Mouse (Mus musculus) erythroblast, embryonic 14.5 days (primary cell): ENCODE measurements around the gene Emd. TPM values are rescaled to one million over a fixed set of nuclear protein-coding genes. Genes with fewer than 3 reads are reported as not detected.
"Not testable (repeated sequence)": the region's sequence is repeated elsewhere in the genome, so short reads cannot be mapped to it uniquely, and the experiment has no call there.

Experiments used
- H3K27me3 ChIP-seq: 2 replicates; pipeline ENCODE4 v1.6.1; 2012; ENCODE audit warnings: inconsistent platforms; ENCODE audit not compliant: control insufficient read depth
- H3K36me3 ChIP-seq: 2 replicates; pipeline ENCODE4 v1.6.1; 2012; ENCODE audit warnings: mild to moderate bottlenecking, inconsistent platforms; ENCODE audit not compliant: control insufficient read depth
- H3K4me1 ChIP-seq: 2 replicates; pipeline ENCODE4 v1.6.1; 2012; ENCODE audit warnings: inconsistent platforms; ENCODE audit not compliant: control insufficient read depth
- H3K4me3 ChIP-seq: replicated peaks from 2 replicates; pipeline ENCODE3; 2012; ENCODE audit warnings: moderate library complexity, mild to moderate bottlenecking, inconsistent platforms
- H3K9me3 ChIP-seq: 2 replicates; pipeline ENCODE4 v1.6.1; 2012; ENCODE audit warnings: low read length, inconsistent platforms, mixed read lengths; ENCODE audit not compliant: control insufficient read depth
- GATA1 ChIP-seq: IDR thresholded peaks from 2 replicates; pipeline ENCODE4 v1.6.1; 2012; ENCODE audit warnings: low read length, inconsistent platforms, mixed read lengths
- TAL1 ChIP-seq: IDR thresholded peaks from 3 replicates; pipeline ENCODE4 v1.6.1; 2012; ENCODE audit warnings: low read length, inconsistent platforms, mixed read lengths
- polyA plus RNA-seq: library from polyadenylated mRNA; stranded (reverse); fragments of >175 nt; gene quantifications from 2 replicates; pipeline ENCODE4 v1.2.3, GENCODE M21; 2012

Gene Emd
- polyA plus RNA-seq, result 2.0 and 2.5 TPM in 2 replicates

DNA sequence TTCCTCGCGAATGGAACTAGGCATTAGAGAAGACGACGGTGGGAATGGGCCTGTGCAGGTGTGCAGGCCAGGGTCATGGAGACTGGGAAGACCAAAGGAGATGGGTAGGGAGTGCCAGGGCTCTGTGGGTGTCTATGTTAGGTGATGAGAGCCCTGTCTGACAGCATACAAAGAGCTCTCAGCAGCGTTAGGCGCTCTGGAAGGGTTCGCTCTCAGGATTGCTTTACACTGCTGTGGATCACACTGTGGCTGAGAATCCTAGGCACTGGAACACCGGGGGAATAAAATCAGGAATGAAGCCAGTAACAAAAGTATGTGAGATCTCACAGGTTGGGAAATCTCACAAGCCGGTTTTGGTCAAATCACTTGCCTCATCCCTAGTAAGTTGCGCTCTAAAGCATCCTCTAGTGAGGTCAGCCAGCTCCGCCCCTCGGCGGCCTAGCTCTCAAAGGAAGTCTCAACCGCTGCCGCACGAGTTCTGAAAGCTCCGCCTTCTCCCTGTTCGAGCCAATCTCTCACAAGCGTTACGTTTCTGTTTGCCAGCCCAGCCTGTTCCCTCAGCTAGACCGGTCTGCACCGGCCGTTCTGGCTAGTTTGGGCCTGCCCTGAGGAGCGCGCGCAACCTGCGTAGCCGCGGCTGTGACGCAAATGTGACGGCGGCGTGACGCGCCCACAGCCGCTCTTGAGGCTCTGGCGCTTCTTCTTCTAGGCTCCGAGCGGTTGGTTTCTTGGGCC is at the start of gene Emd:
Gene Emd (plus strand): TSS at position 535 of the 735 bp plus-strand sequence.
- TF ChIP-seq TAL1 (no peak), GATA1 (no peak)
- Histone ChIP-seq H3K4me1 (peaks cover 23% of the 10 kb centered on the region), H3K4me3 (peak within 1 kb of the TSS; percentile 90), H3K36me3 (peaks cover 26% of the 10 kb centered on the region), H3K9me3 (peaks cover 5% of the 10 kb centered on the region; the same call in 1 of the 2 replicates), H3K27me3 (peaks cover 12% of the 10 kb centered on the region)

DNA sequence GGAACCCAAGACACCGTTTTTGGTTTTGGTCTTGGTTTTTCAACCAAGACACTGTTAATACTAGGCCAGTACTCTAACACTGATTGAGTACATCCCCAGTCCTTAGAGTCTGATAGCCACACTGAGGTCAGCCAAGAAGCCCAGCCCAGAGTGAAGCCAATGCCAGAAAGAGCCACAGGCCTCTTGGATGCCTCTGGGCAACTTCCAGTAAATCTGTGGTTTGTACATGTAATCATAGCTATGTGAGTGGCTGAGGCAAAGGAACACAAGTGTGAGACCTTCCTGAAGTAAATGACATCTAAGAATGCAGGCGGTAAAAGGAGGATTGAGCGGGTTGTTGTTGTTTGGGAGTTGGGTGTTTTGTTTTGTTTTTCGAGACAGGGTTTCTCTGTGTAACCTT is 36.0 kb upstream of the Emd start:
- TF ChIP-seq GATA1, result no peak
- Histone ChIP-seq H3K27me3 (peaks cover 2% of the 10 kb centered on the region; the same call in 1 of the 2 replicates), H3K4me1 (no peaks in the 10 kb centered on the region), H3K4me3 (no peak overlapping the region), H3K36me3 (no peaks in the 10 kb centered on the region), H3K9me3 (no peaks in the 10 kb centered on the region)

DNA sequence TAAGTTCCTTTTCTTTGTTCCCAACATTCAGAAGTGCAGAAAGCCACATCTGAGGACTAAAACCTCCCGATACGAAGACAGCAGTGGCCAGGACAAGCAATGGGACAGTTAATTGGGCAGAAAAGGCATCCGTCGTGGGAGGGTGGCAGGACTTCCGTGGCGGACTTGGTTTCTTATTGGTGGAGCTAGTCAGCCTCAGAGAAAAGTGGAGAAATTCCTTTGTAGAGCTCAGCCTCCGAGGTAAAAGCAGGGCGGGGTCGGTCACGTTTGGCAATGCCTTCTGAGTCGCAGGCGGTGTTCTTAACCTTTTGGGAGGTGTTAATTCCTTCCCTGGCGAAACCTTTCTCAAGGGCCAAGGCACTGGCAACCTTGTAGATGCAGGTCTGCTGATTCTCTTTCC is 35.0 kb upstream of the Emd start:
- H3K9me3 ChIP-seq, result no peaks in the 10 kb centered on the region
- no peaks in the 10 kb centered on the region for H3K36me3 ChIP-seq
- no peaks in the 10 kb centered on the region for H3K4me1 ChIP-seq
- H3K4me3 ChIP-seq, result no peak overlapping the region
- TF ChIP-seq TAL1, result no peak
- TF ChIP-seq GATA1, result no peak
- no peaks in the 10 kb centered on the region; the same call in 1 of the 2 replicates for H3K27me3 ChIP-seq

DNA sequence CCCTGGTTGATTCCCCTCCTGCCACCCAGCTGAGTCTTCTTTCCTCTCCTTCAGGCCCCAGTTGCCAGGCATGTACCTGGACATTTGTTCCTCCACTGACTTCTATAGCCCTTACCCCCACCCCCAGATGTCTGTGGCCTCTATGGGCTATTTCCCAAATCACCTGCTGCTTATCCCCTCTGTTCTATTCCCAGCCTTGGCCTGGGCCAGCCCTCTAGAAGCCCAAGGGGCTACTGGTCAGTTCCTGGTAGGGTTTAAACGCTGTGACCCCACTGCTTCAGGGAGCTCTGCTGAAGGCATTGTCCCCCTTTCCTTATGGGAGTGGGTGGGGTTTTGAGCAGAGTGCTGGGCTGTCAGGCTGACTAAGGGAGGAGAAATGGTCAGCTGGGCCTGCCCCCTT is 34.4 kb upstream of the Emd start:
- H3K4me3 ChIP-seq, result not testable (repeated sequence)

DNA sequence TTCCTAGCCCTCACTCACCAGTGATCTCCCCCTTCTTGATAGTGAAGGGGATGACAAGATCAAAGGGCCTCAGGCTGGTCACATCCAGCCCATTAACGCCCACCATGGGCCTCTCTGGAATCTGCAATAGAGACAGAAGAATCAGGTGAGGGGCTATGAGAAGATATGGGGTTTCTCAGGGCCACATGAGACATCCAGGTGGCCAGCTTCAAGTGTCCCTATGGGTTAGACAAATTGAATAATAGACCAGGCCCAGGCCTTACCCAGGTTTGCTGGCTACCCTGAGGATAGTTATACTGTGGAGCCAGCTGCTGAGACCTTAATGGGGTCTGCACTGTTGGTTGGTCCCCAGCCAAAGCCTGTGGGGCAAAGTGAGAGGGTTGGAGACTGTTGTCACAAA is 24.4 kb upstream of the Emd start:
- no peaks in the 10 kb centered on the region for H3K27me3 ChIP-seq
- H3K4me3 ChIP-seq, result no peak overlapping the region
- TF ChIP-seq TAL1 (no peak), GATA1 (no peak)
- H3K9me3 ChIP-seq, result no peaks in the 10 kb centered on the region
- H3K4me1 ChIP-seq, result no peaks in the 10 kb centered on the region
- peaks cover 10% of the 10 kb centered on the region for H3K36me3 ChIP-seq

More for the DNA sequence above, 34.4 kb upstream of the Emd start:
- not testable (repeated sequence) for H3K9me3 ChIP-seq, H3K27me3 ChIP-seq, H3K36me3 ChIP-seq, H3K4me1 ChIP-seq

DNA sequence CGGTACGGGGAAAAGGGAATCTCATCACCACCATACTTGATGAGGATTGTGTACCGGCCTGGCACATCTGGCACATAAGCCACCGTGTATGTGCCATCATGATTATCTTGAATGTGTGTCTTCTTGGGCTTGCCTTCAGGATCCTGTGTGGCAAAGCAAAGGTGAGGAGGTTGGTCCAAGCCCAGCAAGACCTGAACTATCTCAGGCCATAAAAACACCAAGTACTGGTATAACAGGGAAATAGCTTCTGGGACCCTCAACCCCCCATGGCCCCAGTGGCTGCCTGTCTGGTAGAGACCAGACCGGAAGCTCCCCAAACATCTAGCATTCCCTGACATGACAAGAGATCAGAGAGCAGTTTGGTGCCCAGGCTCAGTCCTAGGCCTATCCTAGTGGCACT is 21.3 kb upstream of the Emd start:
- Histone ChIP-seq H3K36me3 (peaks cover 27% of the 10 kb centered on the region), H3K9me3 (no peaks in the 10 kb centered on the region), H3K4me3 (no peak overlapping the region), H3K27me3 (no peaks in the 10 kb centered on the region), H3K4me1 (no peaks in the 10 kb centered on the region)
- TF ChIP-seq GATA1, result no peak
- TF ChIP-seq TAL1, result no peak

DNA sequence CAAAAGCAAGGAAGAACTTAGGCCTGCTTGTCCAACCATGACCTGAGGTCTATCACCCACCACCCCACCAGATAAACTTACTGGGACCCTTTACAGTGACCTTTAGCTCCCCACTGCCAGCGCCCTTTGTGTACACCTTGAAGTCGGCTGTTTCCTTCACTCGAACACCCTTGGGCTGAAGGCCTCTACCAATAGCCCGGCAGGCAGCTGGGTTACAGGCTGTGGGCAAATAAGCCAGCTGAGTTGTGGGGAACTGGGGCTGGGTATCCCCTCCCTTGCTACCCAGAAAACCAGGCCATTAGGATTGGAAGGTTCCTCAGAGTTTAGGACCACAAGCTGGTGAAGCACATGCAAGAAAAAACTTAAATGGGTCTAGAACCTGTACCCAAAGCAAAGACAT is 14.2 kb upstream of the Emd start:
- no peaks in the 10 kb centered on the region for H3K9me3 ChIP-seq
- H3K4me1 ChIP-seq, result peaks cover 22% of the 10 kb centered on the region
- H3K4me3 ChIP-seq, result no peak overlapping the region
- TF ChIP-seq GATA1, result no peak
- no peak for TF ChIP-seq TAL1
- peaks cover 28% of the 10 kb centered on the region for H3K36me3 ChIP-seq
- no peaks in the 10 kb centered on the region for H3K27me3 ChIP-seq

DNA sequence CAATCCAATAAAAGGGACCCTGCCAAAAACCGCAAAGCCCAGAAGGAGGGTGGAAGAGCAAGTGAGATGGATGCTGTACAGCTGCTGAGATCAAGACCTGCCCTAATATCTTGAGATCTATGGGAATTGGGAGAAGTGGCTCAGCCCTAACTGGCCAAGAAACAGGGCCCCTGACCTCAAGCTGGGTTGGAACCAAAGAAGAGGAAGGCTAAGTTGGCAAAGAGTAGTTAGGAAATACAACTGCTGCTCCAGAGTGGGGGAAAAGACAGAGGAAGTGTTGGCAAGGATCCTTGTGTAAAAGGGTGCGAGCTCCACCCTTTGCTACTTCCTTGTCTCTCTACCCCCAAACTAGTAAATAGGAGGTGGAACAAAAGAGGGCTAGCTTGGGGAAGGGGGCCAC is 11.1 kb upstream of the Emd start:
- TF ChIP-seq TAL1, result no peak
- TF ChIP-seq GATA1, result no peak
- peaks cover 5% of the 10 kb centered on the region; the same call in 1 of the 2 replicates for H3K27me3 ChIP-seq
- H3K4me1 ChIP-seq, result peaks cover 40% of the 10 kb centered on the region
- peaks cover 13% of the 10 kb centered on the region for H3K36me3 ChIP-seq
- peaks cover 5% of the 10 kb centered on the region for H3K9me3 ChIP-seq
- no peak overlapping the region for H3K4me3 ChIP-seq

DNA sequence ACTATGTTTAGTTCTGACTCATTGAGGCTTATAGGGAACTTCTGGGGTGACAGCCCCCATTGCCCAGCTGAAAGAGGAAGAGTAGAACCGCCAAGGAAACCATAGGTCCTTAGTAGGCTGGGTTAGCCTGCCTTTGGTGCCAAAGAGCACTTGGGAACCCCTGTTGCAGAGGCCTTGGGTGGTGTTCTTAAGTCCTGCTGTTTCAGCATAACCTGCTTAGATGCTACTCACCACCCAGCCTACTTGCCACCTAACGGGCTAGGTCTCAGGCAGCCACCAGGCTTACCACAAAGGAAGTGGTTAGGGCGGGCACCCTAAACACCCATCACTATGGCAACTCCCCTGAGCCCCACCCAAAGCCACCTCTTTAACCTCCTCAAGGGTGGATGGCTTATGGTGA is 10.7 kb upstream of the Emd start:
- peak overlapping the region; percentile 7 for H3K4me3 ChIP-seq
- H3K4me1 ChIP-seq, result peaks cover 41% of the 10 kb centered on the region
- H3K36me3 ChIP-seq, result peaks cover 13% of the 10 kb centered on the region
- H3K27me3 ChIP-seq, result peaks cover 5% of the 10 kb centered on the region; the same call in 1 of the 2 replicates
- TF ChIP-seq GATA1 (no peak), TAL1 (no peak)
- H3K9me3 ChIP-seq, result peaks cover 5% of the 10 kb centered on the region

DNA sequence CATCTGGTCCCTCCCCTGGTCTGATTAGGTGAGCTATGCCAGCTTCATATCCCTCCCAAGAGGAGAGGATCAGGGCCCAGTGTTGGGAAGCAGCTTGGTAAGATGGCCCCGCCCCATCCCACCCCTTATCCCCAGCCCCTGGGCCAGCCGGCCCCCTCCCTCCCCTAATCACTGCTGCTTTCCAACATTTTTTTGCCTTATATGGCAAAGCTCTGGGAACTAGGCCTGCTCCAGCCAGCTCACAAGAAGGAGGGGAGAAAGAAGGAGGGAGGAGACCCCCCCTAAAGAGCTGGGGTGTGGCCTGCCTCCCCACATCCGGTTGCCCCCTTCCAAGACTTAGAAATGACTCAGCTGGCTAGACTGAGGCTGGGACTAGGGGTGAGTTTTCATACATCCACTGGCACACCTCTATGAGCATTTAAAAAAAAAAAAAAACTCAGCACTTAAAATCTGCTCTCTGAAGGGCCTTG is 9.8 kb upstream of the Emd start:
- Histone ChIP-seq H3K4me3 (no peak overlapping the region), H3K4me1 (peaks cover 49% of the 10 kb centered on the region), H3K27me3 (peaks cover 10% of the 10 kb centered on the region), H3K36me3 (peaks cover 10% of the 10 kb centered on the region), H3K9me3 (peaks cover 5% of the 10 kb centered on the region)
- no peak for TF ChIP-seq GATA1
- no peak for TF ChIP-seq TAL1
